Mouse (Mus musculus) inflammation-experienced regulatory T-cells, adult 6 months (primary cell): ENCODE results near the gene Mmp17. TPM values are rescaled to one million over a fixed set of nuclear protein-coding genes. Genes with fewer than 3 reads are reported as not detected.

Source experiments
- ATAC-seq: one replicate; pipeline ENCODE4 v1.8.0; 2017
- polyA plus RNA-seq, 3 experiments: library from polyadenylated mRNA; unstranded; fragments of 100-300 nt; shearing (Covaris generic); gene quantifications; one replicate each; pipeline ENCODE4 v1.2.1; 2017

Gene Mmp17
- polyA plus RNA-seq, result under 1 TPM in 1 of 3 experiments, not detected in 2; 0.08 TPM

DNA sequence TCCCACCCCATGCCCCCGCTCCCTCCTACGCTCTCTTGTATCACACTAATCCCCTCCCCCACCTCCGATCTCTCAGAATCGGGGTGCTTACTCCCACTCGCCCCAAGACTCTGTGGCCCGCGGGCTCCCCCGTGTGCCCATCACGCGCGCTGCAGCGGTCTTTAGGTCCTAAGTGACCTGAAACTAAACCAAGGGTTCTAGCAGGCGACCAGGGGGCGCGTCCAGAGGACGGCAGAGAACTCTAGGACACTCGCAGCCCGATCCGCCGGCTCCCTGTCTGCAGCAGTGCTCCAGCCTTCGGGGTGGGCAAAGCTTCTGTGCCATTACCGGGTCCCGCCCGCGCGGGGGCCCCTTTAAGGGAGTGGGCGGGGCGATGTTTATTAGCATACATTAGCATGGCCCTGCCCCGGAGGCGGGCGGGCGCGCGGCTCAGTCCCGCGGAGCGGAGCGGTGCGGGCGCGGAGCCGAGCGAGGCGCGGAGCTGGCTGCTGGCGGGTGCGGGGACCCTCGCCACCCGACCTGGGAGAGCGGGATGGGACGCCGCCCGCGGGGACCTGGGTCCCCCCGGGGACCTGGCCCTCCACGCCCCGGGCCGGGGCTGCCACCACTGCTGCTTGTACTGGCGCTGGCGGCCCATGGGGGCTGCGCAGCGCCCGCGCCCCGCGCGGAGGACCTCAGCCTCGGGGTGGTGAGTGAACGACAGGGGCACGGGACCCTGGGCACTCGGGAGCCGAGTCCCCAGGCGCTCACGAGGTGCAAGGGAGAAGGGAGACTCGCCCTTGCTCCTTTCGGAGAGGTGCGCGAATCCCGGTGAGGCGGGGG, at the start of gene Mmp17:
TSS of gene Mmp17 (plus strand) at position 409 of the 822 bp plus-strand sequence.
- peak; percentile 89 for ATAC-seq

DNA sequence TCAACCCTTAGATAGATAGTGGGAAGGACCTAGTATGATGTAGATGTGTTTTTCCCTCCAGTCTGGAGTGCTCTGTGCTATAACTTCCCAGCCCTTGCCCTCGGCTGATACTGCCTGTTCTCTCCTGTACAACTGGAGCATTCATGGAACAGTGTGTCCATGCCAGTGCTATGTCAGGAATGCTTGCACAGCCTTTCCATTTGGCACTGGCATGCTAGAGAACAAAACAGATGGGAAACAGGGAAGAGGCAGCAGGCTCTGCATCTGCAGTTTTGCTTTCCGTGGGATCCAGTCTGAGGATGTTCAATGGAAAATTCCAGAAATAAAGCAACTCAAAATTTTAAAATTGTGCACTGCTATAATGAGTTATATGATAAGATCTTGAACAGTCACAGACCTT, 49.5 kb upstream of the Mmp17 start:
- ATAC-seq, result no peak

GRCm38 (mm10) chr5:129535021-129535420, 48.9 kb upstream of the Mmp17 start:
- no peak for ATAC-seq

DNA sequence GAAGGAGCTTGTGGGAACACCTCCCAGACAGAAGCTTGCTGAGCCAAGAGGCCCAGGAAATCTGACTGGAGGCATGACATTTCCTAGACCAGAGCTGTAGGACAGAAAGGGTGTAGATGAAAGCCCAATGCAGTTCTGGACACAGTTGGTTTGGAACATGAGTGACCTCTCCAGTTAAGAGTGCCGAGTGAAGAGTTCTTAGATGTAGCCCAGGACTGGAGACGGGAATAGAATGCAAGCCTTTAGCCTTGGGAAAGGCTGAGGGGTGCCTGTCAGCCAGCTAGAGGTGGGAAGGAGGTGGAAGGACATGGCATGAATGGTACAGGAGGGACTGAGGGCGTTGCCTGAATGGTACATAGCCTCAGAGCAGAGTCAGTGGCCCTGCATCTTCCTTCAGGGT, 48.5 kb upstream of the Mmp17 start:
- no peak for ATAC-seq

- ATAC-seq, result no peak
Observed at GRCm38 (mm10) chr5:129538826-129539225, 45.1 kb upstream of the Mmp17 start.

- ATAC-seq, result no peak
Observed at GRCm38 (mm10) chr5:129542236-129542635, 41.7 kb upstream of the Mmp17 start.

GRCm38 (mm10) chr5:129545787-129546186, 38.2 kb upstream of the Mmp17 start:
- no peak for ATAC-seq

GRCm38 (mm10) chr5:129549716-129550115, 34.3 kb upstream of the Mmp17 start:
- no peak for ATAC-seq

DNA sequence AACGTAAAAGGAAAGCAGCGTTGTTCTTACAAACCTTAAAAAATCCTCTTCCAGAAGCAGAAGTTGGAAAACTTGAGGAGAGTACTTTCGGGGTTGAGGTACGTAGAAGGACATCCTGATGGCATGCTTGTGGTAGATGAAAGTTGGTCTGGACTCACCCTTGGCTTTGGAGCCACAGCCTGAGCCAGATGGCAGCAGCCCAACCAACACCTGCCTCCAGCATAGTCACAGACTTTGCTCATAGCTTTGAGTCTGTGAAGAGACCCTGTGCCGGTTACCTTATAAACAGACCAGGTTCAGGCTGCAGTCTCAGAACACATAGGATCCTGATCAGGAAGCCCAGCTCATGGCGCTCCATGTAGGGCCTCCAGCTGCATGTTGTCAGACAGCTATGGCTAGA, 33.2 kb upstream of the Mmp17 start:
- ATAC-seq, result no peak

- no peak for ATAC-seq
Observed at GRCm38 (mm10) chr5:129551991-129552390, 32.0 kb upstream of the Mmp17 start.

DNA sequence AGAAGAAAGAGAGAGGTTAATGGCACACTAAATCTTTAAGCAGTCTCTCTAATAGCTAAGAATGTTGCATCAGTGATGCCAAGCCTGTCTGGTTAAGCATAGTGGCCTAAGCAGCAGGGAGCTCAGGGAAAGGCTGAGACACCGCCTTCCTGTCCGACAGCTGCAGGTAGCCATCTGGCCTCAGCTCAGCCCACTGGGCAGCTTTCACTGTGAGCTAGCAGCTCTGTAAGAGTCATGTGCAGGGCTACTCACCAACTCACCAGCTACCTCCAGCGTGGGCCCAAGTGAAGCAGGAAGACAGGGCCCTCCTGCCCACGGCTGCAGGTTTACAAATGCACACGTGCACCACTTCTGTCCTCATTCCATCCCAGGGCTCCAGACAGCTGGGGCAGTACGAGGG, 30.3 kb upstream of the Mmp17 start:
- no peak for ATAC-seq

DNA sequence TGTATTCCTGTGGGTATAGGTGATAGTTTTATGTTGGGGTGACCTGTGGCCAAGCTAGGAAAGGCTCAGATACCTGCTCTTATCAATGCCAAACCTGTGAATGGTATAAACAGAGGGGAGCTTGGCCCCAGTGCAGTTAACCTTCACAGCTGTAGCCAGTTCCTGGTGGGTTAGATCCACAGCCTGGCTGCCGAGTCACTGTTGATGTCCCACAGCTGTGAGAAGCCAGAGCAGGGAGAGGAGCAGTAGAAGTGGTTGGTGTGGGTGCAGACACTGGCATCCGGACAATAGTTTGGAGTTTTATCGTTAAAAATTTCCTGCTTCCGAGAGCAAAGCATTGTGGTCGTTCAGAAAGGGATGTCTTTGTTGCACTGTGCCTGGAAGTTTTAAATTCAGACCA, 25.4 kb upstream of the Mmp17 start:
- ATAC-seq, result no peak

DNA sequence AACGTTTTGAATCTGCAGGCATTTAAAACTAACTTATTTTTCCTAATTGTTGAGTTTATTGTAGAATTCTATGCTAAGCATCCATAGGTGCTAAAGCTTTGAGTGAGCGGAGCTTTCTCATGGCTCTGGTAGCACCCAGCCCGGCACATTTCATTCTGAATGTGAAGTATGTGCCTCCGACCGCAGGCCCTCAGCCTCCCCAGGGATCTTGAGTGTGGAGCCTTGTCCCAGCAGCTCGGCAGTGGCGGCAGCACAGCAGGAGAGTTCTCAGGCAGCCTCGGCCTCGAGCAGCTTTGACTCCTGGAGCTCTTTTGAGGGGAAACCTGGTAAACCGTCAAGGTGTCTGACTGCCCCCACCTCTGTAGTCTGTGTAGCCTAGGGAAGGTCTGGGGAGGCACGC, 24.7 kb upstream of the Mmp17 start:
- ATAC-seq, result no peak

GRCm38 (mm10) chr5:129562342-129562741, 21.6 kb upstream of the Mmp17 start:
- ATAC-seq, result no peak

DNA sequence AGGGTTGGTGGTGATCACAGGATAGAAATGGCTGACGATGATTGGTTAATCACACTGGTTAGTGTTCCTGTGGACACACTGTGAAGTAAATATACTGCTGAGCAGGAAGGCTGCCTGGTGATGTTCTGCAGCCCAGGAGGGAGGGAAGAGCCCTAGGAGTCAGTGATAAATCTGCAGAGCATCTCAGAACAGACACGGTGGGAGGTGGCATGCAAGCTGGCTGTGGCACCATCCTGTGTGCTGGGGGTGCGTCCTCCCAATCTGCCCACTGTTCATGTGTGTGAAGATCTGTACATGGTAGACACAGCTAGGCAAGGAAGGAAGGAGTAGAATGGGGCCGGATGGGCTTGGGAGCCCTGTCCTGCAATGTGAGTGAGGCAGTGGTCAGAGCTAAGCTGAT, 15.4 kb upstream of the Mmp17 start:
- no peak for ATAC-seq

GRCm38 (mm10) chr5:129578201-129578600, 5.8 kb upstream of the Mmp17 start:
- no peak for ATAC-seq

DNA sequence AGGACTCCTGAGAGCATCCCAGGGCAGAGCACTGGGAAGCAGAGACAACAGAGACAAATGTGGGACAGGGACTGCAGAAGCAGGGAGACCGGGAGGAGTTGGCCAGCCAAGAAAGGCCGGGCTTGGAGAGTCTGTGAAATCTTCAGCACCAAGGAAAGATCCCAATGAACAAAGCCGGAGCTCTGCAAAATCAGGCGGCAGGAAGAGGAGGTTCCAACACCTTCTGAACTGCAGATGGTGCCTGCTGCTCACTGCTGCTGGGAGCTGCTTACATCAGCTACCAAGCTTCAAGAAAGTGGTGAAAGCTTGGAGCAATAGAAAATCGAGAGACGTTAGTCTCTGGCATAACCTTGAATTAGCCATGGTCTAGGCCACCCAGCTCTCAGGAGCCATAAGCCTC, 3.9 kb upstream of the Mmp17 start:
- ATAC-seq, result no peak

- ATAC-seq, result no peak
Observed at GRCm38 (mm10) chr5:129580572-129580971, 3.4 kb upstream of the Mmp17 start.

DNA sequence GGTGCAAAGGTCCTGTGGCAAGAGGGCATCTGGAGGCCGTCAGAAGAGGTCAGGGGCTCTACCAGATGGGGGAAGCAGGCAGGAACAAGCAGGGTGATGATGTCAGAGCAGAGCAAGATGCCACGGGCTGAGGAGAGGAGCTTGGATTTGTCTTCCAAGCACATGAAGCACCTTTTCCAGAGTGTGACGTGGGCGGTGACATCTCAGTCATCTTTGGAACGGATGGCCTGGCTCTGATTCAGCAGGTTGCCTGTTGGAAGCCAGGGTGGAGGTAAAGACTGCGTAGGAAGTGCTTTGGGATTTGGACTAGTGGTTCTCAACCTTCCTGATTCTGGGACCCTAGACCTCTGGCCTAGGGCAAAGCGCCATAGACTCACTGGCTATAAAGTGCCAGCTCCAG, 3.0 kb upstream of the Mmp17 start:
- no peak for ATAC-seq

- ATAC-seq, result no peak
Observed at GRCm38 (mm10) chr5:129583331-129583730, 638 bp upstream of the Mmp17 start.

DNA sequence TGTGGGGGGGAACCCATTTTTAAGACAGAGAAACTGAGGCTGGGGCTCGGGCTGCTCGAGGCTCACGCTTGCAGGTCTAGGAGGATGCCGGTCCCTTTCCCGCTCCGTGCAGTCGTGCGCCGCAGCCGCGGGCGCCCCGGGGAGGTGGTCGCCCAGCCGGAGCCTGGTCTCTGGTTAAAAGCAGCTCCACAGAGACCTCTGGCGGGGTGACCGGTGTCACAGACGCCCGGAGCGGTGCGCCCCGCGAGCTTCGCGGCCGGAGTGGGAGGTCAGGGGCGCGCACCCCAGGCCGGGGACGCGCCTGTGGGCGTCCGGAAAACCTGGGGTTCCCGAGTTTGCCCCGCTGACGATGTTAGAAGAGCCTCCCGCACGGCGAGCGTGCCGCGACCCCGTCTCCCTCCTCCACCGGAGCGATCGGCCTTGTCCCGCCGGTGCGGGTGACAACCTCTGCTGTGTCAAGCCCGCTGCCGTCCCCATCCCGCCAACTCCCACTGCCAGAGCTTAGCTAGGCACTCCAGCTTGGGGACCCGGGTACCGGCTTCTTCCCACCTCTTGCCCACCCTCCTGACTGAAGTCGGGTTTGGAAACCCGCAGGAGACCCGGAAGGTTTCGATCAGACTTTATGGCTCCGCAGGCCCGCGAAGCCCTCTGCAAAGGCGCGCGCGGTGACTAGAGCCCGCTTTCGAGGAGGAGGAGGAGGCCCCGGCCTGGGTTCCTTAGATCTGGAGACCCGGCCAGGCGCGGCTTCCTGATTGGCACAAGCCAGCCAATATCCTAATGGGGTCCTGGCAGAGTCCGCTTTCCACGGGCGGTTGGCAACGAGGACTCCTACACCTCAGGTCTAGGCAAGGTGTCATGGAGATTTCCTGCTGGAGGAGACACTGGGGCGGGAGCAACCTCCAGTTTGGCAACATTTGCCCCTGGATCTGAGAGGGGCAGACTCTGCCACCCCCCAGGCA, 893 bp downstream of the Mmp17 start:
- no peak for ATAC-seq

DNA sequence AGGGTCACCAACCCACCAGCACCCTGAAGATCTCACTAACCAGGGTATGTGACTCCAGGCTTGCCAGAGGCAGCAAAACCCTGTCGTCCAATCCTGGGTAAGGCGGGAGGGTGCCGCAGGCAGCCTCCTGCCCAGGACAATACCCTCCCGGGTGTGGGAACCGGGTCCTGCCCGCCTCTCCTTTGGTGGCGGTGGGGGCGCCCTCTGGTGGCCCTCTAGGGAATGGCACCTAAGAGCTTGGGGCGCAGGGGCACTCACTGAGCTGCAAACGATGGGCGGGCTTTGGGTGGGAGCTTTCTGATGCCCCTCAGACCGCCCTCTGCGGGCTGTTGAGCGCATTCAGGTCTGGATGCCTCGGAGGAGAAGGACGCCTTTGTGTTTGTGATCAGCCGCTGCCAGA, 2.0 kb downstream of the Mmp17 start:
- peak; percentile 51 for ATAC-seq

GRCm38 (mm10) chr5:129586471-129586870, 2.5 kb downstream of the Mmp17 start:
- no peak for ATAC-seq

DNA sequence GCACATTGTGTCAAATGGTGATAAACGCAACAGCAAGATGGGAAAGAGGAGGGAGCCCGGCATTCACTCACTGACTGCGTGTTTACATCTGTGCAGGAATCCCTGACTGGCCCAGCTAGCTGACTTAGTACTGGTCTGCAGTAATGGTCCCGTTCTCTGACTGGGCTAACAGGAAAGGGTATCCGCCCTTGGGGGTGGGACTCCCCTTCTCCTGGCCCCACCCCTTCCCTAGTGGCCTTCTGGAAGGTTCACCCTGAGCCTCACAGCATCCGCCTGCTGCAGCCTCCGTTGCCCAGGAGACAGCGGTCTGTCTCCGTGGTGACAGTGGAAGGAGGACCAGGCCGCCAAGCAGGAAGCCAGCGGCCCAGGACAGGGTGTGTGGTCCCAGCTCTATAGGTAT, 6.9 kb downstream of the Mmp17 start:
- no peak for ATAC-seq
